Mouse (Mus musculus) stomach, embryonic 16.5 days (tissue): ENCODE measurements around the gene Cnga3. TPM values are rescaled to one million over a fixed set of nuclear protein-coding genes. Genes with fewer than 3 reads are reported as not detected.
A peak's percentile ranks its signal among the peaks of the same experiment; 100 is the strongest.

ENCODE experiments used
- ATAC-seq: fragments of 200-750 bp; cut with Nextera tagmentation; 2 replicates; pipeline ENCODE4 v1.8.0; 2017; ENCODE audit warnings: moderate number of reproducible peaks, moderate TSS enrichment; ENCODE audit not compliant: insufficient read depth, low FRiP score
- H3K27ac ChIP-seq: fragments of 300-500 bp; sonication (generic); 2 replicates; pipeline ENCODE4 v1.5.1; 2014; ENCODE audit warnings: low read length
- H3K27me3 ChIP-seq: fragments of 300-500 bp; sonication (generic); 2 replicates; pipeline ENCODE4 v1.6.1; 2014; ENCODE audit warnings: low read length, control low read depth, mixed read lengths; ENCODE audit not compliant: control insufficient read depth, insufficient read depth
- H3K36me3 ChIP-seq: fragments of 300-500 bp; sonication (generic); 2 replicates; pipeline ENCODE4 v1.6.1; 2014; ENCODE audit warnings: low read length; ENCODE audit not compliant: control insufficient read depth, insufficient read depth
- H3K4me1 ChIP-seq: fragments of 300-500 bp; sonication (generic); 2 replicates; pipeline ENCODE4 v1.6.1; 2014; ENCODE audit warnings: low read length, control low read depth, mixed read lengths; ENCODE audit not compliant: control insufficient read depth, insufficient read depth
- H3K4me2 ChIP-seq: fragments of 300-500 bp; sonication (generic); 2 replicates; pipeline ENCODE4 v1.6.1; 2014; ENCODE audit warnings: low read depth, low read length, mixed read lengths
- H3K4me3 ChIP-seq: fragments of 300-500 bp; sonication (generic); replicated peaks from 2 replicates; pipeline ENCODE4 v1.5.1; 2014; ENCODE audit warnings: mild to moderate bottlenecking, low read length
- H3K9ac ChIP-seq: fragments of 300-500 bp; sonication (generic); 2 replicates; pipeline ENCODE4 v1.6.1; 2014; ENCODE audit warnings: low read length
- H3K9me3 ChIP-seq: fragments of 300-500 bp; sonication (generic); replicated peaks from 2 replicates; pipeline ENCODE4 v1.6.1; 2016; ENCODE audit warnings: low read length, control low read depth; ENCODE audit not compliant: control insufficient read depth
- WGBS: fragments of 180-500 bp; shearing (Covaris S2); extraction: QIAGEN DNeasy Blood & Tissue Kit; methylation state at CpG from one replicate; pipeline ENCODE4 v1.1.7; 2014; 5-methylcytosine and 5-hydroxymethylcytosine counted together
- polyA plus RNA-seq: library from polyadenylated mRNA; unstranded; fragments of >200 nt; fragmentation: Nextera tagmentation; extraction: Ambion mirVana; gene quantifications from 2 replicates; pipeline ENCODE4 v1.2.1, GENCODE M21; 2015

Cnga3 gene
- polyA plus RNA-seq, 1 experiment from 2014 or later, result 1.3 TPM

DNA sequence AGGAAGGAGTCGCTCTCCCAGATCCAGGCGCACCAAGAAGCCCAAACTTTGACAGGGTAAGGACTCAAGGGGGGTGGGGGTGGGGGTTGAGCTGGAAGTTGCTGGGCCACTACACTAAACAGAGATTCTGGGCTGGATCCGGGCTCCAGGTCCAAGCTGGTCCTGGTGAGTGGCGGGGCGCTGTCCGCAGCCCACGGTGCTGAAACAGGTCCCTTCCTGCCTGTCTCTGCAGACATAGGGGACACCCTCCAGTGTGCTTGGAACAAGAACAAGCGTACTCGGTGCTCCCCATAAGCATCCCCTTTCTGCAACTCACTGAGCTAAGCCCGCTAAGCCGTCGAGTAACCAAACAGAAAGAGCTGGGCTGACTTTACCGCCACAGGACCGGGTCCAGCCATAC lies 4.2 kb downstream of the Cnga3 start:
- no peaks in the 10 kb centered on the region for H3K9me3 ChIP-seq
- ATAC-seq, result no peak

DNA sequence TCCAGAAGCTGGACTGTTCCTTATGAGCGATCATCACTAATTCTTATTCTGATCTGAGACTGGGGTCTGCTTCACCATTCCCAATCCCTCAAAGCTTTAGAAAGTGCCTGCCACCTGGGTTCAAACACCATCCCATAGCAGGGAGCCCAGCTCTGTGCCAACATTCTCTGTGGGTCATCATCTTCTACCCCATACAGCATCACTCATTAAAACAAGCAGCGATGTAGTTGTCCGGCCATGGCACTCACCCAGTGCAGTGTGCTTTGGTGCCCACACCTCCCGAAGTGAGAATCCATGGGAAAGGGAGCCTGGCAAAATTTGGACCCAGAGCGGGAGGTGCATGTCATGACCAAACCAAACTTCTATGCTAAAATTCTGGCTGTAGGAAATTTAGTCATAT lies 5.4 kb downstream of the Cnga3 start:
- H3K27ac ChIP-seq, result no peak overlapping the region
- H3K4me2 ChIP-seq, result no peak overlapping the region
- no peak overlapping the region for H3K9ac ChIP-seq
- H3K36me3 ChIP-seq, result no peaks in the 10 kb centered on the region
- H3K4me1 ChIP-seq, result no peaks in the 10 kb centered on the region
- no peak overlapping the region for H3K4me3 ChIP-seq
- 90% methylated on average over 5 of the region's 5 CpGs for WGBS
- H3K9me3 ChIP-seq, result no peaks in the 10 kb centered on the region
- H3K27me3 ChIP-seq, result no peaks in the 10 kb centered on the region
- ATAC-seq, result no peak

More for the DNA sequence above, 4.2 kb downstream of the Cnga3 start:
- H3K27ac ChIP-seq, result no peak overlapping the region
- H3K4me1 ChIP-seq, result no peaks in the 10 kb centered on the region
- H3K4me2 ChIP-seq, result no peak overlapping the region
- H3K9ac ChIP-seq, result no peak overlapping the region
- WGBS, result 4% methylated on average over 14 of the region's 14 CpGs
- H3K4me3 ChIP-seq, result no peak overlapping the region
- H3K36me3 ChIP-seq, result no peaks in the 10 kb centered on the region
- no peaks in the 10 kb centered on the region for H3K27me3 ChIP-seq

DNA sequence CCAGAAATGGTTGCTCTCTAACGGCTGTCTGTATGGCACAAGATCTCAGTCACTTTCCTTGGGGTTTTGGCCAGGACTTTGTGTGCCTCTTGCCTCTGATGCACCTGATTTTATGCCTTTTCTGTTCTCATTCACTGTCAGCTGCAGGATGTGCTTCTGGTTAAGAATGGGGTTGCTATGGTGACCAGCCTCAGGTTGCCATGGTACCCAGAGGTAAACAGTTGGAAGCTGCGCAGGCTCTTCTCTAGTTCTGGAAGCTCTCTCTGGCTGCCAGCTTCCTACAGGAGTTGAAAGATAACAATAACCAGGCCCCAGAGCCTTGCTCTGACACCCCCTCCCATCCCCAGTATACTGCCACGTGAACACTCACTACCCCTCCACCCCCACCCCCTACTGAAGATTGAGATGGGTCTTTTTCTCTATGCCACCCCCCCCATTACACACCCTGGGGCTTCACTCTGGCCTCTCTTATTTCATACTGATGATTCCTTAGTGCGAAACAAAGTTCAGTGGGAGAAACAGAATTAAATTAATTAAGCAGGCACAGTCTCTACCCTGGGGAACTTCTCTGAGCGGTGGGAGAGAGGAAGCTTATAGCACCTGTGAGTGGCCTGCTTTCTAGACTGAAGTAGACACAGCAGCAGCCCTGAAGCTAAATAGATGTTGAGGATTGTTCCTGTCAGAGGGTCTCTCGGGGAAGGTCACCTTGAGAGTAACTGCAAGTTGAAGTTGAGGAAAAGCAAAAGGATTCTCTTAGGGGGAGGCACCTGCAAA lies 6.1 kb downstream of the Cnga3 start:
- Histone ChIP-seq H3K4me1 (no peaks in the 10 kb centered on the region), H3K4me3 (no peak overlapping the region), H3K27me3 (no peaks in the 10 kb centered on the region), H3K9me3 (no peaks in the 10 kb centered on the region), H3K36me3 (no peaks in the 10 kb centered on the region), H3K9ac (no peak overlapping the region), H3K27ac (no peak overlapping the region), H3K4me2 (no peak overlapping the region)
- 46% methylated on average over 6 of the region's 6 CpGs for WGBS
- ATAC-seq, result peak; percentile 71; the same call in 1 of the 2 replicates

DNA sequence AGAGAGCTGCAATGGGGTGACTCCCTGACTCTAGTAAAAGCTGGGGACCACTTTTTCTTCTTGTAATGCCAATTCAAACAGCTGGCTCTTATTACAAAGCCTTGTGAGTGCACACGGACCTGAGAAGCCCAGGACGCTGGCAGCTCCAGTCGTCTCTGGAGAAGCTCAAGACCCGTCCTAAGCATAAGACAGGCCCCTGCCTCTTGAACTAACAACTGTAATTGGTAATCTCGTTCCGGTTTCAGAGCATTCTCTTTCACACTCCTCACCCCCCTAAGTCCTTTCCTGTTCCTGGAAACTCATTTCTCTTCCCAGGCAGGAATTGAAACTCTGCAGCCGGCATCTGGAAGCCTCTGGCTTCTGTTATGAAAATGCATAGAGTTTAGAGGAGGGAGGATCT lies 7.8 kb downstream of the Cnga3 start:
- Histone ChIP-seq H3K4me1 (no peaks in the 10 kb centered on the region), H3K4me3 (no peak overlapping the region), H3K9me3 (no peaks in the 10 kb centered on the region), H3K27me3 (no peaks in the 10 kb centered on the region), H3K36me3 (no peaks in the 10 kb centered on the region), H3K27ac (0 out of 2 replicates have a peak overlapping the region, but pooled peaks have one; percentile 11), H3K9ac (no peak overlapping the region), H3K4me2 (no peak overlapping the region)
- peak; percentile 68; the same call in 1 of the 2 replicates for ATAC-seq
- WGBS, result 40% methylated on average over 7 of the region's 7 CpGs

DNA sequence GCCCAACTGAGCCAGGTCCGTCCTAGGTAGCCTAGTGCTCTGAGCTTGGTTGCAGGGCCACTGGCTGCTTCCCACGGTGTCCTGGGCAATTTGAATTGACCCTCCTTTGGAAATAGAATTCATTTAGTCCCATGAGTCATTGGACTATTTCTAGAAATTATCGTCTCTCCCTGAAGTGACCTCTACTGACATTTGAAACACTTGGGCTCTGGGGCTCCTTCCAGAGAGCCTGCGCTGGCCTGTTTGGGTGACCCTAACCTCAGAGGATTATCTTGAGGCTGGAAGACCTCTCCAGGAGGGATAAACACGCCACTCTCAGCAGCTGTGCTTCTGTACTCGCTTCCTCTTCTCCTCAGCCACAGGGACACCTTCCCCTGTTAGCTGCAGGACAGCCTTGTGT lies 16.2 kb downstream of the Cnga3 start:
- Histone ChIP-seq H3K9ac (no peak overlapping the region), H3K9me3 (no peaks in the 10 kb centered on the region), H3K36me3 (no peaks in the 10 kb centered on the region), H3K27me3 (no peaks in the 10 kb centered on the region), H3K4me1 (0 out of 2 replicates have a peak, but pooled peaks cover 3% of the 10 kb centered on the region), H3K4me2 (no peak overlapping the region), H3K27ac (0 out of 2 replicates have a peak overlapping the region, but pooled peaks have one; percentile 25), H3K4me3 (no peak overlapping the region)
- 57% methylated on average over 6 of the region's 6 CpGs for WGBS
- ATAC-seq, result no peak

DNA sequence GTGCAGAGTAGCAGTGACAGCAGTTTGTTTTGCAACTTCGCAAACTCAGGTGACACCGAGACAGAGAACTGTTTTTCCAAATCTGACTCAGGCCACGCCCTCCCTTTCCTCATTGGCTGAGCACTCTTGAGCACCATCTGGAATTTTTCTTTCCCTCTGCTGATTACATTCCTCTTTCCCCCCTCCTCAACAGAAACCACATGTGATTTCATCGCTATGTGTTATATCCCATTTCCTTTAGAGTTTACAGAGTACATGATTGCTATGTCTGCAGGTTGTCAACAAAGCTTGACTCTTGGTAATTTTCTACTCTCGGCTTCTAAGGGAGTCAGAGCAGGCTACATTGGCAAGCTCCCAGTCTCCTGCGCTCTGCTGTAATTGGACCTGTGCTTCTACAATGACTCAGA lies 17.1 kb downstream of the Cnga3 start:
- H3K36me3 ChIP-seq, result no peaks in the 10 kb centered on the region
- H3K27ac ChIP-seq, result 0 out of 2 replicates have a peak overlapping the region, but pooled peaks have one; percentile 25
- H3K4me2 ChIP-seq, result 0 out of 2 replicates have a peak overlapping the region, but pooled peaks have one; percentile 26
- 27% methylated on average over 6 of the region's 6 CpGs for WGBS
- H3K4me3 ChIP-seq, result no peak overlapping the region
- no peaks in the 10 kb centered on the region for H3K9me3 ChIP-seq
- H3K4me1 ChIP-seq, result 0 out of 2 replicates have a peak, but pooled peaks cover 3% of the 10 kb centered on the region
- peak; percentile 80 for ATAC-seq
- H3K9ac ChIP-seq, result no peak overlapping the region
- no peaks in the 10 kb centered on the region for H3K27me3 ChIP-seq

DNA sequence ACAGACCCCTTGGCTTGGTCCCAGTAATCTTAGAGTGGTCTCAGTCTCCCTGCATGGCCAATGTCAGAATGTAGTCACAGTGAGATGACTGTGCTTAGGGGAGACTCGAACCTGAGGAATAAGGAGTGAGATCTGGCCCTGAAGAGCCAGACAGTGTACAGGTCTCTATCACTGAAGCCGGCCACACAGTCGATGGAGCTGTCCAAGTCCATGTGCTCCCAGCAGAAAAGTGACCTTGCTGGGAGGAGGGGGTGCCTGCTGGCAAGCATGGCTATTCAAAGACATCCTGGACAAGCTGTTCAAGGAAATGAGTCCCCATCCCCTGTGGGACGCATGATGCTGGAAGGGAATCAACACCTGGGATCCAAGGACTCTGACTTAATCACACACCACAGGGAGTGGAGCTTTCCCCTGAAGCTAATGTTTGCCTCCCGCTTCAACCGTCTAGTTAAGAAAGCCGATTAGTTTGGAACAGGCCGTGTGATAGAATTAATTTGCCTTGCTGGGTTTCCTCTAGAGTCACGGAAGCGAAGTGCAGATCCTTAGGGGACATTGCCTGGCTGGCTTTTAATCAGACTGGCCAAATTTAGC lies 24.9 kb downstream of the Cnga3 start:
- no peak overlapping the region for H3K4me2 ChIP-seq
- H3K4me3 ChIP-seq, result no peak overlapping the region
- WGBS, result 73% methylated on average over 10 of the region's 10 CpGs
- H3K9me3 ChIP-seq, result no peaks in the 10 kb centered on the region
- no peak overlapping the region for H3K9ac ChIP-seq
- no peaks in the 10 kb centered on the region for H3K36me3 ChIP-seq
- no peak for ATAC-seq
- H3K4me1 ChIP-seq, result no peaks in the 10 kb centered on the region
- H3K27me3 ChIP-seq, result no peaks in the 10 kb centered on the region
- H3K27ac ChIP-seq, result no peak overlapping the region

DNA sequence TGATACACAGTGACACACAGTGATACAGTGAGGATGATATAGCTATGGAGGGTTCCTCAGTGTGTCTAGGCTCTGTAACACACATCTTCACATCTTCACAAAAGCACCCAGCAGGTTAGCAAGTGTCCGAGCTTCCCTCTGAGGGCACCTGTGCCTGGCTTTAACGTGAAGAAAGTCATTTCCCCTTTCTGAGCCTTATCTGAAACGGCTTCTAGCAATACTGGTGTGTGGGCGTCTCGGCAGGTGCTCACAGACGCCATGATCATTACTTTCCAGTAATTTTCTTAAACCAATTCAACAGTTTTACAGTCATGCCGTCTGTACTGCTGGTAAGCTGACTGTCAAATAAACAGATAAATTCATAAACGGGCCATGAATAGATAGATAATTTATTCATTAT lies 28.0 kb downstream of the Cnga3 start:
- no peak overlapping the region for H3K27ac ChIP-seq
- H3K27me3 ChIP-seq, result no peaks in the 10 kb centered on the region
- H3K4me2 ChIP-seq, result no peak overlapping the region
- H3K9ac ChIP-seq, result no peak overlapping the region
- WGBS, result 71% methylated on average over 8 of the region's 8 CpGs
- H3K9me3 ChIP-seq, result 0 out of 2 replicates have a peak, but pooled peaks cover 3% of the 10 kb centered on the region
- H3K4me3 ChIP-seq, result no peak overlapping the region
- no peaks in the 10 kb centered on the region for H3K4me1 ChIP-seq
- no peaks in the 10 kb centered on the region for H3K36me3 ChIP-seq
- ATAC-seq, result no peak

DNA sequence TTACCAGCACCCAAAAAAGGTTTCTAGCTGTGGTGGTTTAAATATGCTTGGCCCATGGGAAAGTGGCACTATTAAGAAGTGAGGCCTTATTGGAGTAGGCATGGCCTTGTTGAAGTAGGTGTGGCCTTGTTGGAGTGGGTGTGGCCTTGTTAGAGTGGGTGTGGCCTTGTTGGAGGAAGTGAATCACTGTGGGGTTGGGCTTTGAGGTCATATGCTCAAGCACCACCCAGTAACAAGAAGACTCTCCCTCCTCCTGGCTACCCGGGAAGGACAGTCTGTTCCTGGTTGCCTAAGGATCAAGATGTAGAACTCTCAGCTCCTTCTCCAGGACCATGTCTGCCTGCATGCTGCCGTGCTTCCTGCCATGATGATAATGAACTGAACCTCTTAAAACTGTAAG lies 32.2 kb downstream of the Cnga3 start:
- H3K4me1 ChIP-seq, result no peaks in the 10 kb centered on the region
- WGBS, result 89% methylated on average over 2 of the region's 2 CpGs
- ATAC-seq, result no peak

More for the DNA sequence above, 32.2 kb downstream of the Cnga3 start:
- Histone ChIP-seq H3K36me3 (no peaks in the 10 kb centered on the region), H3K27me3 (no peaks in the 10 kb centered on the region), H3K4me3 (no peak overlapping the region), H3K27ac (no peak overlapping the region), H3K9me3 (0 out of 2 replicates have a peak, but pooled peaks cover 3% of the 10 kb centered on the region), H3K4me2 (no peak overlapping the region), H3K9ac (no peak overlapping the region)
